Mouse (Mus musculus) heart, adult 2 months (tissue): Measurements from ENCODE around the gene Ethe1. TPM values are rescaled to one million over a fixed set of nuclear protein-coding genes. Genes with fewer than 3 reads are reported as not detected.

Experiments used
- DNase-seq, 2 experiments: peaks; one replicate each; pipeline ENCODE4 v3.0.0; 2021
- H3K27ac ChIP-seq: fragments of 200-600 bp; 2 replicates; pipeline ENCODE4 v1.8.1; 2022
- H3K27me3 ChIP-seq: fragments of 200-500 bp; 2 replicates; pipeline ENCODE4 v1.6.1; 2012; ENCODE audit warnings: mild to moderate bottlenecking, low read length, inconsistent platforms, mixed read lengths; ENCODE audit not compliant: control insufficient read depth, insufficient read depth
- H3K36me3 ChIP-seq: fragments of 200-500 bp; 2 replicates; pipeline ENCODE4 v1.6.1; 2012; ENCODE audit warnings: low read length, inconsistent platforms; ENCODE audit not compliant: control insufficient read depth, insufficient read depth
- H3K4me1 ChIP-seq: fragments of 200-500 bp; 2 replicates; pipeline ENCODE4 v1.6.1; 2011; ENCODE audit warnings: low read length; ENCODE audit not compliant: control insufficient read depth, insufficient read depth
- H3K4me3 ChIP-seq: fragments of 200-600 bp; 2 replicates; pipeline ENCODE4 v1.8.1; 2022
- H3K79me2 ChIP-seq: fragments of 200-500 bp; replicated peaks from 2 replicates; pipeline ENCODE4 v1.6.1; 2012; ENCODE audit warnings: mild to moderate bottlenecking, inconsistent platforms, low read length, moderate library complexity, mixed read lengths; ENCODE audit not compliant: control insufficient read depth, insufficient read depth
- H3K9ac ChIP-seq: fragments of 200-500 bp; 2 replicates; pipeline ENCODE4 v1.6.1; 2012; ENCODE audit warnings: low read depth, mild to moderate bottlenecking, control low read depth, inconsistent platforms, low read length, mixed read lengths
- CTCF ChIP-seq: fragments of 200-600 bp; IDR thresholded peaks from 2 replicates; pipeline ENCODE4 v1.8.1; 2022; ENCODE audit warnings: antibody characterized with exemption, mild to moderate bottlenecking, moderate library complexity
- EP300 ChIP-seq: fragments of 200-500 bp; IDR thresholded peaks from 2 replicates; pipeline ENCODE4 v1.6.1; 2011; ENCODE audit warnings: low read depth, low read length, control low read depth; ENCODE audit not compliant: insufficient read depth
- POLR2A ChIP-seq: fragments of 200-500 bp; IDR thresholded peaks from 2 replicates; pipeline ENCODE4 v1.6.1; 2011; ENCODE audit warnings: mild to moderate bottlenecking, low read depth, low read length, control low read depth; ENCODE audit not compliant: insufficient read depth
- WGBS: fragments of 180-500 bp; shearing (Covaris S2); methylation state at CpG from one replicate; pipeline ENCODE4 v1.1.7; 2018; 5-methylcytosine and 5-hydroxymethylcytosine counted together
- intact Hi-C: fragments of 180-260 bp; cut with DNase I; formaldehyde crosslinking; loops from one replicate; pipeline ENCODE4 v1.15.1; 2025
- polyA plus RNA-seq: library from polyadenylated mRNA; depleted of rRNA; stranded (reverse); fragments of >200 nt; gene quantifications from 2 replicates; pipeline ENCODE4 v1.2.3, GENCODE M21; 2012
- total RNA-seq, 2 experiments: library from RNA; stranded (reverse); gene quantifications; 2 replicates each; pipeline ENCODE4 v1.2.3; 2021

The Ethe1 gene
- total and polyA plus RNA-seq, 3 experiments, result 50.4 to 65.2 (median 53.2) TPM

DNA sequence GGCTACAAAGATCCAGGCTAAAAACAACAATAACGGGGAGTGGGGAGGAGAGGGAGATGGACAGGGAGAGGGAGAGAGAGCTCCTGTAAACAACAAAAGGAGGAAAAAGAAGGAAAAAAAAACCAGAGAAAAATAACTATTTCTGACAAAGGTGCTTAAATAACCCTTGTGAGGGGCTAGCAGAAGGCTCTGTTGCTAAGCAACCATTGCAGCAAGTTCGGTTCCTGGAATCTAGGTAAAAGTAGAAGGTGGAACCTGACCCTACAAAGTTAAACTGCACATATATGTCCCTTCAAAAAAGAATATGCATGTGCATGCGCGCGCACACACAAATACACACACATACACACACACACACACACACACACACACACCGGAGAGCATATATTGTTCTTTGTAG, 5.4 kb downstream of the Ethe1 start:
- Histone ChIP-seq H3K9ac (no peak overlapping the region), H3K79me2 (no peaks in the 10 kb centered on the region), H3K27ac (no peak overlapping the region), H3K4me3 (no peak overlapping the region), H3K4me1 (no peaks in the 10 kb centered on the region), H3K27me3 (no peaks in the 10 kb centered on the region), H3K36me3 (no peaks in the 10 kb centered on the region)
- 82% methylated on average over 6 of the region's 6 CpGs for WGBS
- TF ChIP-seq EP300 (no peak), CTCF (no peak), POLR2A (no peak)
- DNase-seq, result no peak
- intact Hi-C loops, result loop anchor here (5.0 kb wide), 1 partner anchor 60 kb away; the partner anchor contains the start of gene Irgq

DNA sequence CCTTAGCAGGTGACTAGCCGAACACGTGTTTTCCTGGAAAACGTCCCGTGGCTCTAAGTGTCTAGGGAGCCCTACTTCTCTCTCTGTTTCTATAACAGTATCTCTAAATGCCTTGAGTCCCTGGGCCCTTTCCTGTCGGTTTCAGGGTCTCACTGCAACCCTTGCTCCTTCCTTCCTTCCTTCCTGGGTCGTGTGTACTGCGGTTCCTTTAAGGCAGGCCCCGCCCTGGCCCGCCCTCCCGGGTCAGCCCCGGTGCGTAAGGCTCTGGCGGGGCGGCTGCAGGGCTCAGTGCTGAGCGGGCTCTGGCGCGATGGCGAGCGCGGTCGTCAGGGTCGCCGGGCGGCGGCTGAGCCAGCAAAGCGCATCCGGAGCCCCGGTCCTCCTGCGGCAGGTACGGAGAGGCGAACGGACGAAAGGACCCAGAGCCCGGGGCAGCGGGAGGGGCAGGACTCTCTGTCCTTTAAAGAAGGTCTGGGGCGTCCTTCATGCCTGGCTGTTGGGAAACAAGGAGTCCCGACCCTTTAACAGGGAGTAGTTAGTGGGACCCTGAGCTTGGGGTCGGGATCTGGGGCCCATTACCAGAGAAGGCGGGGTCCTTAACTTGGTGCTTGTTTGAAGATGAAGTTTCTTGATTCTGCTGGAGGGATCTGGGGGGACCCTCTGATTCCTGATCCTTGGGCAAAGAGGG, 6.4 kb downstream of the Ethe1 start:
- WGBS, result 1% methylated on average over 39 of the region's 39 CpGs
- H3K4me3 ChIP-seq, result peak overlapping the region; percentile 84
- TF ChIP-seq CTCF, result 0 out of 2 replicates have a peak, but pooled peaks have one; percentile 1
- peak; percentile 65 for TF ChIP-seq POLR2A
- 0 out of 2 replicates have a peak, but pooled peaks have one; percentile 21 for TF ChIP-seq EP300
- H3K9ac ChIP-seq, result peak overlapping the region; percentile 96
- DNase-seq, result peak; percentile 87 to 88
- H3K27me3 ChIP-seq, result no peaks in the 10 kb centered on the region
- no peaks in the 10 kb centered on the region for H3K79me2 ChIP-seq
- intact Hi-C loops, result loop anchor here (5.0 kb wide), 1 partner anchor 61 kb away; the partner anchor contains the start of gene Irgq
- H3K27ac ChIP-seq, result peak overlapping the region; percentile 78
- no peaks in the 10 kb centered on the region for H3K4me1 ChIP-seq
- no peaks in the 10 kb centered on the region for H3K36me3 ChIP-seq

DNA sequence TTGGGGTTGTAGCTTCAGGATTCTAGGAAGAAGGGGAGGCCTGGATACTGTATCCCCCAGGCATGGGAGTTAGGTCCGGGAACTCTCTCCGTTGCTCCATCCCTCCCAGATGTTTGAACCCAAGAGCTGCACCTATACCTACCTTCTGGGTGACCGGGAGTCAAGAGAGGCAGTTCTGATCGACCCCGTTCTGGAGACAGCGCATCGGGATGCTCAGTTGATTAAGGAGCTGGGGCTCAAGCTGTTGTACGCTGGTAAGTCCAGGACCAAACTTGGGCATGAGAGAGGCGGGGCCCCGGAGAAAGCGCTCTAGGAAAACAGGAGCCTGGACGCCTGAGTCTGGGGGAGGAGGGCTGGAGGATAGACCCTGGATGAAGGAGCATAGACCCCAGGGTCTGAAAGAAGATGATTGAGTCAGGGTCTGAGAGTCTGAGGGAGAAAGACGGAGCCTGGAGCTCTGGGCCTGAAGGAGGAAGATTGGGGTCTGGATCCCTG, 7.0 kb downstream of the Ethe1 start:
- WGBS, result 13% methylated on average over 13 of the region's 13 CpGs
- intact Hi-C loops, result loop anchor here (5.0 kb wide), 1 partner anchor 62 kb away; the partner anchor contains the start of gene Irgq
- Histone ChIP-seq H3K9ac (peak overlapping the region; percentile 96), H3K27ac (peak overlapping the region; percentile 78), H3K4me3 (peak overlapping the region; percentile 84), H3K4me1 (no peaks in the 10 kb centered on the region), H3K27me3 (no peaks in the 10 kb centered on the region), H3K79me2 (no peaks in the 10 kb centered on the region), H3K36me3 (no peaks in the 10 kb centered on the region)
- TF ChIP-seq POLR2A, result no peak
- TF ChIP-seq CTCF, result no peak
- TF ChIP-seq EP300, result no peak
- no peak for DNase-seq

DNA sequence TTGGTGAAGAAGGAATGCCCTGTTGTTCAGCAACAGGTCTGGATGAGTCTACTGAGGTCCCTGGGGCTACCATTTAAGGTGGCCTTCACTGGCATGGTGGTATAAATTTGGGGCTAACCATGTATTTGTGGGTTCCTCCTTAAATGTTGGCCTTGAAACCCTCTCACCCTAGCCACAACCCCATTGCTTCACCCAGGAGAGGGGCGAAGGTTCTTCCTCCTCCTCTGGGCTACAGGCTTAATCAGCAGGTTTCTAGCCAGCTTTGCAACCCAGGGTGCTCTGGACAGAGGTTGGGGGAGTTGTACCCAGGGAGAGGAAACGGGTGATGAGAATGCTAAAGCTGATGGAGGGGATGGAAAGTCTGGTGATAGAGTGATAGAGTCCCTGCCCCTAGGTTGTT, 8.1 kb downstream of the Ethe1 start:
- Histone ChIP-seq H3K4me3 (no peak overlapping the region), H3K27ac (no peak overlapping the region), H3K27me3 (no peaks in the 10 kb centered on the region), H3K79me2 (no peaks in the 10 kb centered on the region), H3K36me3 (no peaks in the 10 kb centered on the region), H3K4me1 (no peaks in the 10 kb centered on the region), H3K9ac (no peak overlapping the region)
- intact Hi-C loops, result no loop called here
- WGBS, result 74% methylated on average over 2 of the region's 2 CpGs
- TF ChIP-seq CTCF (no peak), POLR2A (no peak), EP300 (no peak)
- DNase-seq, result no peak

DNA sequence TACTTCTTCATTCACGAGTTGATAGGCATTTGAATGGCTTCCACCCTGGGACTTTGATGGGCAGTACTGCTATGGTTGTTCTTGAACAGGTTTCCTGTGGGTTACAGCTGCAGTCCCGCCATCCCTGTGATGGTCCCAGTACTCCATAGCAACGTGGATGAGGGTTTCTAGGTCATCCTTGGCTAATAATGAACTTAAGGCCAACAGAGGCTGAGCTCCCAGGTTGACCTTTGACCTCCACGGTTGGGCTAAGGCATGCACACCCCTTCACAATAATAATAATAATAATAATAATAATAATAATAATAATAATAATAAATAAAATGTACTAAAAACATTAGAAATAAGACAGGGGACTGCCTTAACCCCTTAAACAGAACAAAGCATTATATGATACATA, 10.8 kb downstream of the Ethe1 start:
- H3K9ac ChIP-seq, result no peak overlapping the region
- intact Hi-C loops, result no loop called here
- 75% methylated on average over 4 of the region's 4 CpGs for WGBS
- no peaks in the 10 kb centered on the region for H3K27me3 ChIP-seq
- TF ChIP-seq EP300 (no peak), POLR2A (no peak), CTCF (no peak)
- DNase-seq, result no peak
- no peak overlapping the region for H3K27ac ChIP-seq
- H3K79me2 ChIP-seq, result no peaks in the 10 kb centered on the region
- no peaks in the 10 kb centered on the region for H3K36me3 ChIP-seq
- H3K4me1 ChIP-seq, result peaks cover 1% of the 10 kb centered on the region; the same call in 1 of the 2 replicates
- H3K4me3 ChIP-seq, result no peak overlapping the region

DNA sequence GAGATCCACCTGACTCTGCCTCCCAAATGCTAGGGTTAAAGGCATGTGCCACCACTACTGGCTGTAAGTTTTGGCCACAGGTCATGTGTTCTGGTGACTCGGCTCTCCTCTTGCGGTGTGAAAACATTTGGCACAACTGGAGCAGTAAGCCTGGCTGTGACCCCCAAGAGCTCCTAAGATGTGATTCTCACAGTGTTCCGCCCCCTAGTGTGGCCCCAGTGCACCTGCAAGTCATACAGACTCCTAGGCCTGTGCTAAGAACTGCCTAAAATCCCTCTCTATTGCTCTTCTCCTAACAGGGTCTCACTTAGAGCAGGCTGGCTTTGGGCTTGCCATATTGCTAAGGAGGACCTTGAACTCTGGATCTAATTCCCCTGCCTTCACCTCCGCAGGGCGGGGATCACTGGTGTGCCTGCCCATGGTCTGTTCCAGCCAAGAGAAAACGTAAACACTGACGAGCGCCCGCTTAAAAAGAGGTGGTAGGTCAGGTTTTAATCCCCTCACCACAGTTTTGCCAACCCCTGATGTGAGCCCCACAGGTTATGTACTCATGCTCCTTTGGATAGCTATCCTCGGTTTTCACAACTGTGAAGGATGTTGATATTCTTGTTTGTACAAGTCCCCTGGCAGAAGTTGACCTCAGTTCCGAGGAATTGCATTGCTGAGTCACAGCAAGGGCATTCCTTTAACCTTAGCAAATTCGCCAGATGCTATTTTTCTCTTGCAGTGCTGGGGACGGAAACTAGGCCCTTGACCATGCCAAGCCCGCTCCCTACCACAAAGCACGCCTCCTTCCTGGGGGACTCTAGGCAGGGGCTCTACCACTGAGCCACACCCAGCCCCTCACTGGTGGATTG, 12.1 kb downstream of the Ethe1 start:
- peak in 1 of 2 experiments; percentile 33 for DNase-seq
- Histone ChIP-seq H3K4me1 (peaks cover 1% of the 10 kb centered on the region; the same call in 1 of the 2 replicates), H3K9ac (no peak overlapping the region), H3K27me3 (no peaks in the 10 kb centered on the region), H3K79me2 (no peaks in the 10 kb centered on the region), H3K36me3 (no peaks in the 10 kb centered on the region), H3K27ac (peak overlapping the region; percentile 53), H3K4me3 (no peak overlapping the region)
- 73% methylated on average over 15 of the region's 15 CpGs for WGBS
- TF ChIP-seq CTCF, result peak; percentile 25; the same call in 1 of the 2 replicates
- no peak for TF ChIP-seq POLR2A
- TF ChIP-seq EP300, result no peak
- intact Hi-C loops, result no loop called here
